Mouse (Mus musculus) hindbrain, postnatal 0 days (tissue): Measurements from ENCODE around the gene Synj2. TPM values are rescaled to one million over a fixed set of nuclear protein-coding genes. Genes with fewer than 3 reads are reported as not detected.
A peak's percentile ranks its signal among the peaks of the same experiment; 100 is the strongest.

Source experiments
- ATAC-seq: fragments of 200-750 bp; cut with Nextera tagmentation; 2 replicates; pipeline ENCODE4 v1.8.0; 2017; ENCODE audit warnings: mild to moderate bottlenecking, moderate TSS enrichment, moderate library complexity
- DNase-seq: peaks from one replicate; pipeline ENCODE4 v3.0.0-alpha.2; 2015; ENCODE audit warnings: low spot score
- H3K27ac ChIP-seq: fragments of 300-500 bp; sonication (generic); 2 replicates; pipeline ENCODE4 v1.5.1; 2014; ENCODE audit warnings: mild to moderate bottlenecking
- H3K27me3 ChIP-seq: fragments of 300-500 bp; sonication (generic); 2 replicates; pipeline ENCODE4 v1.6.1; 2014; ENCODE audit warnings: low read length, mixed read lengths; ENCODE audit not compliant: insufficient read depth
- H3K36me3 ChIP-seq: fragments of 300-500 bp; sonication (generic); 2 replicates; pipeline ENCODE4 v1.6.1; 2014; ENCODE audit warnings: low read length, mixed read lengths; ENCODE audit not compliant: insufficient read depth
- H3K4me1 ChIP-seq: fragments of 300-500 bp; sonication (generic); 2 replicates; pipeline ENCODE4 v1.6.1; 2014; ENCODE audit warnings: antibody characterized with exemption, low read length, mixed read lengths; ENCODE audit not compliant: insufficient read depth
- H3K4me2 ChIP-seq: fragments of 300-500 bp; sonication (generic); 2 replicates; pipeline ENCODE4 v1.6.1; 2014; ENCODE audit warnings: low read depth, mild to moderate bottlenecking, low read length, moderate library complexity, mixed read lengths
- H3K4me3 ChIP-seq: fragments of 300-500 bp; sonication (generic); 2 replicates; pipeline ENCODE4 v1.5.1; 2014; ENCODE audit warnings: low read length
- H3K9ac ChIP-seq: fragments of 300-500 bp; sonication (generic); replicated peaks from 2 replicates; pipeline ENCODE4 v1.6.1; 2014; ENCODE audit warnings: mild to moderate bottlenecking, low read length, moderate library complexity, mixed read lengths
- H3K9me3 ChIP-seq: fragments of 300-500 bp; sonication (generic); 2 replicates; pipeline ENCODE4 v1.6.1; 2016; ENCODE audit warnings: low read length, mixed read lengths
- CTCF ChIP-seq: IDR thresholded peaks from 2 replicates; pipeline ENCODE4 v1.5.1; 2016; ENCODE audit warnings: antibody characterized with exemption, control low read depth, low read depth
- WGBS: fragments of 180-500 bp; shearing (Covaris S2); extraction: QIAGEN DNeasy Blood & Tissue Kit; methylation state at CpG from one replicate; pipeline ENCODE4 v1.1.7; 2014; 5-methylcytosine and 5-hydroxymethylcytosine counted together
- polyA plus RNA-seq: library from polyadenylated mRNA; unstranded; fragments of >200 nt; fragmentation: Nextera tagmentation; extraction: Ambion mirVana; gene quantifications from 2 replicates; pipeline ENCODE4 v1.2.1, GENCODE M21; 2015
- total RNA-seq: library from RNA; depleted of rRNA; stranded (reverse); fragments of >200 nt; gene quantifications from 2 replicates; pipeline ENCODE4 v1.2.3, GENCODE M21; 2014

Gene Synj2
- total and polyA plus RNA-seq, 2 experiments from 2014 or later = 2.9 to 4.8 TPM

DNA sequence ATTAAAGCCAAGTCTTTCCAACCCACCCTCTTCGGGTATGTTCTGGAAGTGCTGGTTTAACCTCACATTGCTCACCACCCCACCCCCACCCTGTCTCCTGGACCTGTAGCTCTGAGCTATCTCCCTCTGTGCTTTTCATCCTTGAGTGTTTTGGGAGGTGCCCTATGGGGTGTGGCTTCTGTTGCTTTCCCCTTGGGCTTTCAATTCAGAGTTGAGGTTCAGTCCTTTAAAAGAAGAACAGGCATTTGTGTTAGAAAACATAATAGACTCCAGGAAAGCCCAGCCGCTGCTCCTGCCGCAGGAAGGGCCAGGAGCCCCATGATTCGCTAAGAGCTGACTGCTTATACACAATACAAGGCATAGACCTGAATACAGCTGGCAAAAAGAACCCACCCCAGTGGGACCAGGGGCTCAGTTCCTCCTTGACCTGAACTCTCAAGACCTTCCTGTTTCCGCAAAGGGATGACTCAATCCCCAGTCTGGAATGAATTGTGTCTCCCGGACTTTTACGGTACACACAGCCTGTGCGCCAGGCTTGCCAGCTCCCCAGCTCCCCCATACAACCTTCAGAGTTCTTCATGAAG lies 36.9 kb downstream of the Synj2 start:
- Histone ChIP-seq H3K9me3 (no peaks in the 10 kb centered on the region), H3K4me3 (no peak overlapping the region), H3K27ac (no peak overlapping the region), H3K27me3 (no peaks in the 10 kb centered on the region), H3K9ac (no peak overlapping the region), H3K4me1 (peaks cover 17% of the 10 kb centered on the region; the same call in 1 of the 2 replicates), H3K4me2 (no peak overlapping the region), H3K36me3 (no peaks in the 10 kb centered on the region)
- TF ChIP-seq CTCF = no peak
- ATAC-seq (no peak), DNase-seq (no peak)
- WGBS = 69% methylated on average over 8 of the region's 8 CpGs

GRCm38 (mm10) chr17:5978505-5979077 lies 37.5 kb downstream of the Synj2 start:
- no peak for TF ChIP-seq CTCF
- H3K4me2 ChIP-seq = no peak overlapping the region
- no peaks in the 10 kb centered on the region for H3K36me3 ChIP-seq
- peaks cover 22% of the 10 kb centered on the region; the same call in 1 of the 2 replicates for H3K4me1 ChIP-seq
- no peak overlapping the region for H3K27ac ChIP-seq
- no peaks in the 10 kb centered on the region for H3K9me3 ChIP-seq
- no peak for DNase-seq
- no peak for ATAC-seq
- no peak overlapping the region for H3K9ac ChIP-seq
- WGBS = 63% methylated on average over 10 of the region's 10 CpGs
- H3K27me3 ChIP-seq = no peaks in the 10 kb centered on the region
- H3K4me3 ChIP-seq = no peak overlapping the region

GRCm38 (mm10) chr17:5980860-5981259 lies 39.8 kb downstream of the Synj2 start:
- TF ChIP-seq CTCF = peak; percentile 40
- no peak for ATAC-seq
- 48% methylated on average over 6 of the region's 6 CpGs for WGBS

DNA sequence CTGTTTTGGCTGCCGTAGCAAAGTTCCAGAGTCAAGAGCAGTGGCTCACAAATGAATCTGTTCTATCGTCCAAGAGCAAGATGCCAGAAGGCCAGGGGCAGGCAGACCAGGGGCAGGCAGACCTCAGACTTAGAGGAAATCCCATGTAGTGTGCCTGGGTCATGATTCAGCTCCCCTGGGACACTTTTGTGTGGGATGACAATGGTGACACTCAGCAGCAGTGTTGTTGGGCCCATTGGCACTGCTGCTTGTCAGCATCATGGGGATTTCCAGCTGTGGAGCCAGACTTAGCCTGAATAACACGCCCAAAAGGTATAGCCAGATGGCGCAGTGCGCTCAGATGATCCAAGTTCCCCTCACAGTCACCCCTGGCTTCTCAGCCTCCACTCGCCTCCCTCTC lies 42.1 kb downstream of the Synj2 start:
- Histone ChIP-seq H3K4me3 (no peak overlapping the region), H3K36me3 (no peaks in the 10 kb centered on the region), H3K4me2 (no peak overlapping the region), H3K27me3 (no peaks in the 10 kb centered on the region), H3K9me3 (no peaks in the 10 kb centered on the region), H3K27ac (no peak overlapping the region), H3K4me1 (peaks cover 19% of the 10 kb centered on the region; the same call in 1 of the 2 replicates), H3K9ac (no peak overlapping the region)
- 73% methylated on average over 6 of the region's 6 CpGs for WGBS
- ATAC-seq = no peak
- no peak for TF ChIP-seq CTCF
- no peak for DNase-seq

More at GRCm38 (mm10) chr17:5980860-5981259, 39.8 kb downstream of the Synj2 start:
- Histone ChIP-seq H3K4me2 (no peak overlapping the region), H3K27ac (no peak overlapping the region), H3K4me1 (peaks cover 23% of the 10 kb centered on the region; the same call in 1 of the 2 replicates), H3K9me3 (no peaks in the 10 kb centered on the region), H3K27me3 (no peaks in the 10 kb centered on the region), H3K4me3 (no peak overlapping the region), H3K36me3 (no peaks in the 10 kb centered on the region), H3K9ac (no peak overlapping the region)
- no peak for DNase-seq

DNA sequence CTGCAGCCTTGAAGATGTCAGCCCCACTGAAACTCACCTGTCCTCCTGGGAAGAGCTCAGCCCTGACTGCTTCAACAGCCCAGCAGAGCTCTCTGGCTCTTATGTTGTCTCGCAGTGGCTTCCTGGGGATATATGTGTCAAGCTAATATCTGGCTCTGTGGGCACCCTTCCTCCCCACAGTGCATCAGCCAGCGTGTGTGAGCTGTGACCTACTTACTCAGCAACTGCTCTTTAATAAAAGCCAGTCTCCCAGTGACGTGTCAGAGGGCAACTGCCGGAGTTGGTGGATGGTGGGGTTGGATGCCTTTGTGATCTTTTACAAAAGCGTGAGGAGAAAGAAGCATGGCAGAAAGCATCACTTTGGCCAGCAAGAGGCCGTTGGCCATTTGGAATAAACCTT lies 42.8 kb downstream of the Synj2 start:
- 52% methylated on average over 6 of the region's 6 CpGs for WGBS
- no peak overlapping the region for H3K9ac ChIP-seq
- peaks cover 20% of the 10 kb centered on the region; the same call in 1 of the 2 replicates for H3K4me1 ChIP-seq
- no peaks in the 10 kb centered on the region for H3K9me3 ChIP-seq
- H3K27me3 ChIP-seq = no peaks in the 10 kb centered on the region
- no peaks in the 10 kb centered on the region for H3K36me3 ChIP-seq
- no peak overlapping the region for H3K4me3 ChIP-seq
- ATAC-seq = no peak
- H3K27ac ChIP-seq = no peak overlapping the region
- H3K4me2 ChIP-seq = no peak overlapping the region
- DNase-seq = no peak
- no peak for TF ChIP-seq CTCF

GRCm38 (mm10) chr17:5984700-5985231 lies 43.7 kb downstream of the Synj2 start:
- 79% methylated on average over 13 of the region's 13 CpGs for WGBS
- H3K9ac ChIP-seq = no peak overlapping the region

GRCm38 (mm10) chr17:5985271-5985670 lies 44.2 kb downstream of the Synj2 start:
- H3K4me1 ChIP-seq = peaks cover 20% of the 10 kb centered on the region; the same call in 1 of the 2 replicates
- ATAC-seq = no peak
- 88% methylated on average over 1 of the region's 1 CpGs for WGBS

More at GRCm38 (mm10) chr17:5984700-5985231, 43.7 kb downstream of the Synj2 start:
- H3K27me3 ChIP-seq = no peaks in the 10 kb centered on the region
- no peaks in the 10 kb centered on the region for H3K36me3 ChIP-seq
- TF ChIP-seq CTCF = no peak
- H3K27ac ChIP-seq = no peak overlapping the region
- H3K9me3 ChIP-seq = no peaks in the 10 kb centered on the region
- DNase-seq (no peak), ATAC-seq (no peak)
- H3K4me3 ChIP-seq = no peak overlapping the region
- H3K4me1 ChIP-seq = peaks cover 20% of the 10 kb centered on the region; the same call in 1 of the 2 replicates
- H3K4me2 ChIP-seq = no peak overlapping the region

More at GRCm38 (mm10) chr17:5985271-5985670, 44.2 kb downstream of the Synj2 start:
- H3K36me3 ChIP-seq = no peaks in the 10 kb centered on the region
- H3K27ac ChIP-seq = no peak overlapping the region
- H3K27me3 ChIP-seq = no peaks in the 10 kb centered on the region
- no peak for DNase-seq
- H3K4me3 ChIP-seq = no peak overlapping the region
- no peaks in the 10 kb centered on the region for H3K9me3 ChIP-seq
- no peak for TF ChIP-seq CTCF
- H3K9ac ChIP-seq = no peak overlapping the region
- H3K4me2 ChIP-seq = no peak overlapping the region
